Mouse (Mus musculus) T-helper 2 cell (primary cell): ENCODE results near the gene Habp4.

Experiments used
- in situ Hi-C: fragments of 300-600 bp; cut with MboI, MseI; formaldehyde crosslinking; loops from one replicate; pipeline ENCODE4 v1.15.1; 2025; ENCODE audit warnings: high pct_unique_total_duplicates

Gene Habp4

DNA sequence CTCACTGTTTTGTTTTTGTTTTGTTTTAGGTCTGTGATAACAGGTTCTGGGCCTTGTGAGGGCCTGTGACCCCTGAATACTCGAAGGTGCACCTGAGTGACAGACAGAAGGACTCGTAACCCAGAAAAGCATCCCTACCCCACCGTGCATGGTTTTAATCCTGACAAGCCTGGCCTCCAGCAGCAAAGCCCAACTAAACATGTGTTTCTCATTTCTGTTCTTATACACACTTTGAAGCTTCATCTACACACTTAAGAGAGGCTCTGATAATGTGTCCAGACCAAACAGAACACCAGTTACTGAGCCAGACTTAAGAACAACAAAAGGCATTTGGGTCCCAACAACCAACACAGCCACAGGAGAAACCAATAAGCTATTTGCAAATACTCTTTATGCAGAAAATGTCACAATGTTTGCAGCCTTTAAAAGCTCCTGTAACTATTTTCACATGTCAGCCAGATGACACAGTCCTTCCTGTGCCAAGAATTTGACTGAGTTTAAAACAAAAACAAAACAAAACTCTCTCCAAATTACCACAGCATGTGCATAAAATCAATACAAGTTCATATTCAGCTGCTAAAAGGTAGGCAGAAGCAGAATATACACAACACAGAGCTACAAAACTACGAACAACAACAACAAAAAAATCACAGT is 73.6 kb downstream of the Habp4 start:
- in situ Hi-C loops: loop anchor here (10.0 kb wide), 1 partner anchor 1290 kb away; no protein-coding TSS in a partner anchor

DNA sequence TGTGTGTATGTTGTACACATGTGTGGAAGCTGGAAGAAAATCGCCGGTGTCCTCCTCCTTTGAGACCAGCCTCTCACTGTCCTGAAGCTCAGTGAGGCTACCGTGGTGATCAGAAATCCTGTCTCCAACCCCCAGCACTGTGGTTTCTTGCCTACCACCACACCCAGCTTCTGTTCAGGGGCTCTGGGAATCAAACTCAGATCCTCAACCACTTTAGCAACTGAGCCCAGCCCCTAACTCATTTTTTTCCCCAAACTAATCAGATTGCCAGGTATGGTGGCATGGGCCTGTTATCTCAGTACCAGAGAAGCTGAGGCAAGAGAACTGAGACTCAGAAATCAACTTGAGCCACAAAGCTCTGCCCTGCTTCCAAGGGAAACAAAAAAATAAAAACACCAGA is 74.2 kb downstream of the Habp4 start:
- in situ Hi-C loops: loop anchor here (10.0 kb wide), 1 partner anchor 1291 kb away; no protein-coding TSS in a partner anchor
